Mouse (Mus musculus) urinary bladder, postnatal 36 days (tissue): Measurements from ENCODE around the gene Fbxo40.

Experiments used
- DNase-seq, 2 experiments: peaks; one replicate each; pipeline ENCODE4 v3.0.0; 2022; ENCODE audit warnings: low spot score in 2 of 2, mixed read lengths in 1 of 2

Fbxo40 gene

DNA sequence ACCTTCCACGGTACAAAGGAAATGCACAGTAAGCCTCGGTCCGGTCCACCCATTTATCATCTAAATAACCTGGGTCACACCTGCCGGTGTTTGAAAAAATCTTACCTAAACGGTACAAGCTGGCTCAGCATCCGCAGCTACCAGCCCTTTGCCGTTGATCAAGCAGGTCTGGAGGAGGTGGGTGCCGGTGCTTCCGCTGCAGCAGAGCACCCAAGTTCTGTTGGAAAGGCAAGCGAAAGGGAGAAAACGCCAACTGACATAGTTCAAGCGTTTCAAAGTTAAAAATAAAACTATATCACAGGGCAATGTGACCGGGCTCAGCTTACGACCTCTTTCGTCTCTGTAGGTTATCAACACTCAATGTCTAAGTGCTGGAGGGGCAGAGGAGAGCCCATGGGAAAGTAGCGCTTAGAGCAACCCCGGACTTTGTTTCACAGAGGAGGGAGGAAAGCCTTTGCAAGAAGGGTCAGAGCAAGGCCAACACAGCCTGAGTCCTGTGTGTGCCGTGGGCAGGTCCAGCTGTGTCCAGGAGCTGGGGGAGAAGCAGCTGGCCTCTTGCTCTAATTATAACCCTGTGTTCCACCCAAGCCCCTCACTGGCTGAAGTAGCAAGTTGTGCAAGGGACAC is at the start of gene Fbxo40:
Gene Fbxo40, minus strand, starts transcription at position 469 of the 627 bp plus-strand sequence.
- no peak for DNase-seq

DNA sequence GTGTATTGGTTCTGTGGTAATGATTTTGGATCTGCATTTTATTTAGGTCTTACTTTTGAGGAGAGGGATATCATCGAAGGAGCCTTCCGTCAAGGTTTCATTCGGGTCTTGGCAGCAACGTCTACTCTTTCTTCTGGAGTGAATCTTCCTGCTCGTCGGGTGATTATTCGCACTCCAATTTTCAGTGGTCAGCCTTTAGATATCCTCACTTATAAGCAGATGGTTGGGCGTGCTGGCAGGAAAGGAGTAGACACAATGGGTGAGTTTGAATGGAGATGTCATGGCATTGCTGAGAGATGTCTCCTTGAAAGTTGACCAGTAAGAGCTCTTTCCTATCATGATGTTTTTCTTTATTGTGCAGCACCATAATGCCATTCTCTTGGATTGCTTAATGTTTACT is 44.5 kb upstream of the Fbxo40 start:
- no peak for DNase-seq

DNA sequence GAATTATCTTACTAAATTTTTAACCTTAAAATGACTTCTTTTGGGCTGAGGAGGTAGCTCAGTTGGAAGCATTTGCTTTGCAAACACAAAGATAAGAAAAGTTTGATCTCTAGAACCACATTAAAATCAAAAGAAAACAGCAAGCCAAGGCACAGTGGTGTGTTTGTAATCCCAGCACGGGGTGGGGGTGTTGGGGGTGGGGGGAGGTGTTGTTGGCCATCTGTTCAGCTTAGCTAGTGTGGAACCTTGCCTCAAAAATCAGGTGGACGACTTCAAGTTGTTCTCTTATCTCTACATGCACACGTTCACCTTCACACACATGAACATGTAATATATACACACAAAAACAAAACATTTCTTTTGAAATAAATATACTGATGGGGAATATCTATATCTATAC is 41.7 kb upstream of the Fbxo40 start:
- DNase-seq: no peak

DNA sequence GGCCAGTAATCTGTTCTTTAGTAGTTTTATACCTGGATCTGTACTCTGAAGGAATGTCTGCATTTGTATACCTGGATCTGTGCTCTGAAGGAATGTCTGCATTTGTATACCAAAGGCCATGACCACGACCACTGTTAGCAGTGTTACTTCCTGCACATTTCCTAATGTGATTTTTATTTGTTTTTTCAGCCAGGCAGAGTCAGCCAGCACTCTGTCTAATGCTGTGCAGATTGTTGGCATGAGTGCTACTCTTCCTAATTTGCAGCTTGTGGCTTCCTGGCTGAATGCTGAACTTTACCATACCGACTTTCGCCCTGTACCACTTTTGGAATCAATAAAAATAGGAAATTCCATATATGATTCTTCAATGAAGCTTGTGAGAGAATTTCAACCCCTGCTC is 37.3 kb upstream of the Fbxo40 start:
- no peak for DNase-seq

DNA sequence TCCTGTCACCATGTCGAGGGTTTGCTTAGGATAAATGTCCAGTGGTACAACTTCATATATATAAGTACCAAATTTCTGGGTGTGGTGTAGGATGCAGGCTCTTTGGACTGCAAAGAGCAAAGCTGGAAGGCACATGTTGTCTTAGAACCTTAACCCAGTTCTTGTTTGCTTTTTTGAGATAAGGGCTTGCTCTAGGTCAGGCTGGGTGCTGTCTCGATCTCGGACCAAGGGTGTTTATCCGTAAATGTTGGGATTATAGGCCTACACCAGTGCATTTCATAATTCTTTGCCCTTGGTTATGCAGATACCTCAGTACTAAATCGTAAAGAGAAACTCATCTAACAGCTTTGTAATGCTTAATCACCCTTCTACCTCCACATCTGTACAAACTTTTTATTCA is 22.1 kb upstream of the Fbxo40 start:
- no peak for DNase-seq

DNA sequence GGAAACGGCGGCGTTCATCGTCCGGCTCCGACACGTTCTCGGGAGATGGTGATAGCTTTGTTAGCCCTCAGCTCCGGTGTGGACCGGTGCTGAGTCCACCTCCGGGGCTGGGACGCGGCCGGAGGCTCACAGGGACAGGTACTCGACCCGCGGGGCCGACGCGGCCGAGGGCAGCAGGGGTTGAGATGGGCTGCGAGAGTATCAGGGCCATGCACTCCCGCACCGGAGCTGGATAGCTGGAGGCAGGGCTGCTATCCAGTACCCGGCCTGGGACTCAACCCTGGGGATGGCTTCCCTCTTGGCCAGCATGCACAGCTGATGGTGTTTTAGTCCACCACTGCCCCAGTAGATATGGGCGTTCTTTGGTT is 21.6 kb upstream of the Fbxo40 start:
- DNase-seq: no peak

DNA sequence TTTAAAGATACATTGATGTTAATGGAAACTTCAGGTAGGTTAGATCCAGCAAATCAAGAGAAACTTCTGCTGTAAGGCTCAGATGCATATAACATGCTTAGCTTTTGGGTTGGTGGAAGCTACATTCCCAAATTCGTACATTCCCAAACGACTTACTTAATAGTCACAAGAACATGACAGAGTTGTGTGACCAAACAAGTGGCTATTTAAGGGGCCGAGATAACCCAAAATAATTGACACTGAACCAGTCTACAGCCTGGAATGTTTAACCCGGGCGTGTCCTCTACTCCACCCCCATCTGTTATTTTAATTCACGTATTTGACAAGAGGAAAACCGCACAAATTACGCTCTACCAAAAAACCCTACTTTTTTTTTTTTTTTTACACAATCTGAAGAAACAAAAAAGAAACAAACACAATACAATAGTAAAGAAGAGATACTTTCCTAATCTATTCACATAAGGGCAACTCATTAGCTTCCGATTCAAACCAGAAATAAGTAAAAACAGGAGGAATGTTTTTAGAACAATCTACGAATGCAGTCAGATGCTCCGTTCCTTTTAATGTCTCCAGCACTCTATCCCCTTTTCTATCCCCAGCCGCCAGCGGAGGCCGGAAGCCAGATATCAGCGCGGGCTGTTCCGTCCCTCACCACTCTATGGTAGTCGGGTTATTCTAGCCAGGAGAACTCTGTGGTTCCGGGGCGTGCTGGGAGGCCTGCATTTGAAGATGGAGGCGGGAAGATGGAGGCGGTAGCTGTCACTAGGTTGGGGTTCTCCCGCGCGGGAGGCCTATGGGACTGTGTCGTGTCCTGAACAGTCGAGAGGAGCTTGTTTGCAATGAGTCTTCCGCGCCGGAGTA is 21.0 kb upstream of the Fbxo40 start, which contains the start of gene Polq:
Gene Polq, plus strand, starts transcription at position 726 of the 861 bp plus-strand sequence.
- peak; percentile 89 to 92 for DNase-seq

DNA sequence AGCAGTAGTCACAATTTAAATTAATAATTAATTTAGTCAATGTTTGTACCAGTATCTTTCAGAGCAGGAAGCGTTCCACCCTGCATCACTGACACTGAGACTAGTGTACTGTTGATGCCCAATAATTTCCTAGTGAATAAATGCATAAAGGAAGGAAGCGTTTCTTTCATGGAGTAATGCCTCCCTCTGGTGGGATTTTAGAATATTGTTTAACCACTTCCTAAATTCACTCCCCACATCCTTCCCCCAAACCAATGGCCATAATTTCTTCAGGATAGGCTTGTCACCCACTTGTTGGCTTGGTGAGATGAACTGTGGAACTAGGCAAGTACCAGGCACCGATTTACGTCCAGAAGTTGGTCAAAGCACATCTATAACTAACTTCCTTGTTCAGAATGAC is 20.1 kb upstream of the Fbxo40 start:
- peak in 1 of 2 experiments; percentile 12 for DNase-seq

DNA sequence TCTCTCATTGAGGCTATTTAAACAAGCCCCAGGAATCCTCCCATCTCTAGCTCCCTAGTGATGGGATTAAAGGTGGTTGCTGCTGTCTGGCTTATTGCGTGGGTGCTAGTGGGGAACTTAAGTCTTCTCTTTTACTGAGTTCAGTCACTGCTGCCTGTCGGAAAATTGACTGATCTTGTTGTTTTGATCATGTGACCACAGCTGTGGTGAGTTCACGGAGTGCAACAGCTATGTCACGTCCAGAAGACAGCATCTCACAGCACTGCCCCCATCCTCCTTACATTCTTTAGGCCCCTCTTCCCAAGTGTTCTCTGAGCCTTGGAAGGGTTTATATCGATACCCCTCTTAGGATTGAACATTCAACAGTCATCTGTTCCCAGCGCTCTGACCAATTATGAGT is 19.0 kb upstream of the Fbxo40 start:
- DNase-seq: no peak

DNA sequence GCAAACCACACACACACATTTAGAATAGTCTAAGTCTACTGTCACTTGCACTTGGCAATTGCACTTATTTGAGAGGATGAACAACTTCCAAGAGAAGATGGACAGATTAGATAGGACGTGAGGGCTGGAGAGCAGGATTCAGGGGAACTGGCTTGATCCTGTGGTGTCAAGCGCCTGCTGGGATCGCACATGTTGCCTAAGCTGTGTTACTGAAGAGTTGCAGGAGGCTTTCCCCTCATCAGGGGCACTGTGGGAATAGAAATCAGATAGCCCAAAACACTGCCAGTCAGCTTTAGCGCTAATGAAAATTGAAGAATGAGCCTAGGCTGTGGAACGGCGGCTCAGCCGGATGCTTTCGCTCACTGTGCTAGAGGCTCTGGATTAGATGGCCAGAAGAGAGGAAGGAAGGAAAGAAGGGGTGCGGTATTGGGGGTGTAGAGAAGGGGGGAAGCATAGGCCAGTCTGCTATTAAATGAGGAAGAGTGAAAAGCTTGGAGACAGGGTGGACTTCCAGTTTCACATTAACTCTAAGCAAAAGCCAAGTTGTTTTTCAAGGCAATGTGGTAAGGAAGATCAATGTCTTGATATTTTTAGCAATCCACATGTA is 9.2 kb upstream of the Fbxo40 start:
- no peak for DNase-seq

DNA sequence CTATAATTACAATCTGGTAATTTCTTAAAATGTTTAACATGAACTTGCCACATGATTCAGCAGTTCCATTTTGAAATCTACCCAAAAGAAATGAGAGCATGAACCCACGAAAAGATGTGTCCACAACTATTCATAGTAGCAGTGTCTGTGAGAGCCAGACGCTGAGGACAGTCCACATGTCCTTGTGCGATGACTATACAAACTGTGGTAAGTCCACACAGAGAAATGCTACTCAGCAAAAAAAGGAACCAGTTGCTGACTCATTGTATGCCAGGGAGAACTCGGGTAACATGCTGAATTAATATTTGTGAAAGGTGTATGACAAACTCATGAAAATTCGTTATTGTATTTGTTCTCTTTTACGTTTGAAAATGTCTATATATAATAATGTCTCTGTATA is 7.4 kb upstream of the Fbxo40 start:
- DNase-seq: no peak

DNA sequence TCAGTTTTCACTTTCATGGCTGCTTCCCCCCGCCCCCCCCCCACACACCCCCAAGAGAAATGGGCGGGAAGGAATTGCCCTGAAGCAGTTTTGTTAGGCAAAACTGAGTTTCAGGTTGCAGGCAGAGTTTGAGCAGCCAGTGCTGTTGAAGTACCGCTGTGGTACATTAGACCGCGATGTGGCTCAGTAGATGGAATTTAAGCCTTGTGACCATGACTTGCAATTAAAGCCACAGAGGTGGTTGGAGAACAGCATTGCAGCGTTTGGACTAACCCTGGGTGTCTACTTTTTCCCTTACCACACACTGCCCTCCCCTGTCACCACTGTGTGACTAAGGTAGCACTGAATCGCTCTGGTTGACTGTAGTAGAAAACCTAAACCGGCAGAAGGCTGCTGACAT is 774 bp downstream of the Fbxo40 start:
- no peak for DNase-seq

DNA sequence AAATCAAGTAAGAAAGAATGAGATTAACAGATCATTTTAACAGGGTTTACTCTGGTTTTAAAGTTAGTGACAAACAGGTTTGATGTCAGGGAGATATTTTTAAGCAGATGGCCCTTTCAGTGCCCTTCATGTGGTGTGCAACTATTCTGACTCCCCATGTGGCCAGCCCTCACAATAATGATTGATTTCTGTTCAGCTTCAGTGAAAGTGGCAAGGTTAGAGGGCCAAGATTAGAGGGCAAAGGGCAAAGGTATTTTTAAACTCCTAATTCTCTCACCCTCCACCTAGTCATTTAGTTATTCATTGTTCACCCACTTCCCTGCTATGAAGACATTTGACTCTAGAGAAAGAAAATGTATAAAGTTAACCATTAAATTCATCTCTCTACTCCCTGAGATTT is 2.2 kb downstream of the Fbxo40 start:
- no peak for DNase-seq

DNA sequence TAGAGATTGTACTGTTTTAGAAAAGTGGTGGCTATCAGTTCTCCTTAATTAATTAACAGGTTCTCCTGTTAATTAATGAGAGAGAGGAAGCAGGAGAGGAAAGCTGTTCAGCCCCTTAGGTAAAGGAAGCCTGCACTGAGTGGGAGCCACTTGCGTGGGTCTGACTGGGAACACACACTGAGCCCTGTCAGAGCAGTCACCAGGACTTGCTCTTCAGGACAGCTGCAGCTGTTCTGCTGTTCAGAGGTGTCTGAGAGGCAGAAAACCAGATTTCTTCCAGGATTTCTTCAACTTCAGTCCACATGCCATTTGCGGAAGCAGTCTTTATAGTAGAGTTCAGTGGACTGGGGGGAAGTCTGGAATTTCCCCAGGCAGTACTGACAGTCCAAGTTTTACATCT is 2.9 kb downstream of the Fbxo40 start:
- no peak for DNase-seq

DNA sequence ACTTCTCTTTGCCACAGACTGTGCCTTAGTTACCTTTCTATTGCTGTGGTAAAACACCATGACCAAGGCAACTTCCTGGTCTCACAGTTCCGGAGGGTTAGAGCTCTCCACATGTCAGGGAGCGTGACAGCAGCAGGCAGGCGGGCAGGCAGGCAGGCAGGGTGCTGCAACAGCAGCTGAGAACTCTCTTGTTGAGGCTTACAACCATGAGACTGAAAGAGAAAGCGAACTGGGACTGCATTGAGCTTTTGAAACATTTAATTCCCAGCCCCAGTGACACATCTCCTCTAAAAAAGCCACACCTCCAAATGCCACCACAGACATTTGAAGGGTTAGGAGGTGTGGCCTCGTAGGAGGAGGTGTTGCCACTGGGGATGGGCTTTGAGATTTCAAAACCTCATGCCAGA is 4.6 kb downstream of the Fbxo40 start:
- no peak for DNase-seq

DNA sequence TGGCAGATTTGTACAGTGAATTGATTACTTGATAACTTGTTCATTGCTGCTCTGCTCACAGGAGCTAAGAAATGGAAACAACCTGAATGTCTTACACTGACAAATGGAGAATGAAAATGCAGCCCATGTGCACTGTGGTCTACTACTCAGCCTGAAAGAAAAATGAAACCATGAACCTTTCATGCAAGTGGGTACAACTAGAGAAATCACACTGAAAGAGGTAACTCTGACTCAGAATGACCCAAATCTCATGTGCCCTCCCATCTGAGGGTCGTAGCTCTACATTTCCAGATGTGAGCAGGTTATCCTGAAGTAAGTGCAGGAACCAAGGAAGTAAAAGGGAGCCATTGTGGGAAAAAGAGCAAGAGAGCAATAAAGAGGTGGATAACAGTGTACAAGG is 6.5 kb downstream of the Fbxo40 start:
- no peak for DNase-seq

DNA sequence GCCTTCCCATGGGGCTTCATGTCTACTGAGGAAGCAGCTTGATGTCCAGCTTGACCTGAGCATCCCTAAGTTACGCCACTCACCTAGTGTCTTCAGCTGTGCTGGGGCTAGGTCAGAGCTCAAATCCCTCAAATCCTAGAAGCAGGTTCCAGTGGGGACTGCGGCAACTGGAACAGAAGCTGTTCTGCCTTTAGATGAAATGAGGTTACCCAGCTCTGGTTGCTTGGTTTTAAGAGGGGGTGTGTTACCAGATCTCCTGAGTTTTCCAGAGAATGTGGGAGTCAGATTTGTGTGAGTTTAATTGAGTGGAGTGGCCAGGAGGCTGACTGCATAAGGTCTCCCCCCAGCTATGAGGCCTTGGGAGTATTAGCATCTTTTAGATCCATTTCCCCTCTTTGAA is 11.1 kb downstream of the Fbxo40 start:
- DNase-seq: no peak

DNA sequence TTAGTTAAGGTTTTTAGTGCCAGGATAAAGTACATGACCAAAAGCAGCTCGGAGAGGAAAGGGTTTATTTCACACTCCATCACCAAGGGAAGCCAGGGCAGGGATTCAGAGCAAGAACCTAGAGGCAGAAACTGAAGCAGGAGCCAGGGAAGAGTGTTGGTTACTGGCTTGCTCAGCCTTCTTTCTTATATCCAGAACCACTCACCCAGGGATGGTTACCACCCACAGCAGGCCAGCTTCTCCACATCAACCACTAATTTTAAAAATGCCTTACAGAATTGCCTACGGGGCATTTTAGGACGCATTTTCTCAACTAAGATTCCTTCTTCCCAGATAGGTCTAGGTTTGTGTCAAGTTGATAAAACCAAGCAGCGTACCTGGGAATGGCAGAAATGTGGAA is 26.9 kb downstream of the Fbxo40 start:
- no peak for DNase-seq

DNA sequence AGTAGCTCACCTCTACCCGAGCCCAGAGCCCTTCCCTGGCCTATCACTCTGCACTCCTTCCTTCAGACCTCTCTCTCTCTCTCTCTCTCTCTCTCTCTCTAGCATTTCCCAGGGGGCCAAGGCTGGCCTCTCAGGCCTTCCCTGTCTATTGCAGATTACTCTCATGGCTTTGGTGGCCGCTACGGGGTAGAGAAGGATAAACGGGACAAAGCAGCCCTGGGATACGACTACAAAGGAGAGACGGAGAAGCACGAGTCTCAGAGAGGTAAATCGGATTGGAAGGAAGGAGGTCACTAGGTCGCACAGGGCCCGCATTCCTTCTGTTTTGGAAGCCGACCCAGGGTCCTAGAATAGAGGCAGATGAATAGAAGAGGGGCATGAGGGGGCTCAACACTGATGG is 35.2 kb downstream of the Fbxo40 start:
- no peak for DNase-seq

DNA sequence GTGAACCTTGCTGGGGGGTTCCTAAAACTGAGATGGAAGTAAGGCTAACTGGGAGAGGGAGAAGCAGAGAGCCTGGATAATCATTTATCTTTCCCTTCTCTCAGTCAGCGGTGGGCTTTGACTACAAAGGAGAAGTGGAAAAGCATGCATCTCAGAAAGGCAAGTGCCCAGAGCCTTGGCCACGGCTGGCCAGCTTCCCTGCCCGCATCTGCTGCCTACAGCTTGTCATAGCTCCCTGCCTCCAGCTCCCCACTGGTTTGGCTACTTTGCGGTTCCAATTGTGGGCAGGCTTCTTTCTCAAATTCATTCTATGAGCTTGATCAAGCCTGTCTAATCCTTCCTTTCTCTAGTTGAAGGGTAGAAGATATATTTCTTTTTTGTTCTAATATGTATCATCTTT is 39.2 kb downstream of the Fbxo40 start:
- no peak for DNase-seq

DNA sequence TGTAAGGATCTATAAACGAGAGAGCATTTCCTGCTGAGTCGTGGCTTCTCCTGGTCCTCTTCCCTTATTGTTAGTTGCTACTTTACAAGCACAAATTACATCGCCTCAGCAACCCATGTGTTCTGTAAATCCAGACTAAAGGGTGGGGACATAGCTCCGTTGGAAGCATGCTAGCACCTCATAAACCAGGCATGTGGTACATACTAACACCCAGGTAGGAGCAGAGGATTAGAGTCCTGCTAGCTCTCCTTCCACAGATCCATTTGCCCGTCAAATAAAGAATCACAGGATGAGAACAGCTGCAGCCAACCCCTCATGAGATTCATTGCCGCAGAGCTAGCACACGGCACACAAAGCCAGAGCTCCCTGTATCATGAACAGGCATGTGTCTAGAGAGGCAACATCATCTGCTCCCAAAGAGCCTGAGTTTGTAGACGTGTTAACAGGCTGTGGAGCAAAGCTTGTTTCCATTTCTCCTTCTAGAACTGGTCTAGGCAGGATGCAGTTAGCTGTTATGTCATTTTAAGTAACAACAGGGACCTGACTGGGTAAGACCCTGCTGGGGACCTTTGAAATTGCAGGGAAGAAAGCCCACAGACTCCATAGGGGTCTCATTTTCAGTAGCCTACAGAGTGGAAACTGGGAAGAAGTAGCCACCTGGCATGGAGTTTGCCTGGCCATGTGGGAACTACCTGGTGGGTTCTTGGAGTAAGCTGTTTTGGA is 40.5 kb downstream of the Fbxo40 start:
- DNase-seq: no peak

DNA sequence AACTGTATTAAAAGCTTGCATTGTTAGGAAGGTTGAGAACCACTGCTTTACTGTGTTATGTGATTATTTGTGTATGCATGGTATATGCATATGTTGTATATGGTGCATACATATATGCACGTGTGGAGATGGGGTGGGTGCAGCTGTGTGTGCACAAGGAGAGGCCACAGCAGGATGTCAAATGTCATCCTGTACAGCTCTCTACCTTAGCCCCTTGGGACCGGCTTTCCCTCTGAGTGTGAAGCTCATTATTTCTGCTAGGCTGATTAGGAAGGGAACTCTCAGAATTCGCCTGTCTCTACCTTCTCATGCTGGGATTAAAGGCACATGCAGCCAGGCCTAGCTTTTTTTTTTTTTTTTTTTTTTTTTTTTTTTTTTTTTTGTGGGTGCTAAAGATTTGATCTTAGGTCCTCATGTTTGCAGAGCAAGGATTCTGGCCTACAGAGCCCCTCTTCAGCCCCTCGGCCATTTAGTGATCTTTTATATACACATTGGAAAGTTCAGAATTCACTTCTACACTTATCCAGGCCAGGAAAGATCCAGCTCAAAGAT is 42.5 kb downstream of the Fbxo40 start:
- DNase-seq: no peak
